Mouse (Mus musculus): ENCODE measurements at regions not wholly inside any gene's neighbourhood (a gene's known extent, or its start where the extent isn't known, plus 50 kb on each side); places are given as distances from the start of the nearest gene placed in this dataset.

DNA sequence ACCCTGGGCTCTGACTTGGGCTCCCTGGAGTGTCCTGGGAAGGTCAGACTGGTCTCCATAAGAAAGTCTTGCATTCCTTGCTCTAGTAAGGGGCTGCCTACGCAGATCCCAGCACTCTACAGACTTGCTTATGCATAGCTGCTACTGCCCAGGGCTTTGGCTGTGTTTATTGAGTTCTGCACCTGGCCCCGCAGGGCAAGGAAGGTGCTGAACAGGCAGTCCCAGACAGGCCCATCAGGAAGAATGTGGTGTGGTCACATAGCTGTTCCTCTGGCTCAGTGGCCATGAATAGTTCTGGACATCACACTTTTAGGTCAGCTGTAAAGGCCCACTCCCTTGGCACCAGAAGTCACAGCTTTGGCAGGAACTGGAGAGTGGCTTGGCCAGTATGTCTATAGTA lies 70.6 kb downstream of the Cryaa start:
- TF ChIP-seq CTCF (IDR thresholded peaks at IDR 0.05; ENCODE audit: insufficient read depth, low read depth, low read length) (no peak), POLR2A (IDR thresholded peaks at IDR 0.05; ENCODE audit: insufficient read depth, low read depth, low read length) (no peak)

All from olfactory bulb, adult 2 months (tissue).